Mouse (Mus musculus) adrenal gland, postnatal 0 days (tissue): Measurements from ENCODE around the gene Slc48a1. TPM values are rescaled to one million over a fixed set of nuclear protein-coding genes. Genes with fewer than 3 reads are reported as not detected.

Experiments
- polyA plus RNA-seq: library from polyadenylated mRNA; unstranded; fragments of >200 nt; fragmentation: Nextera tagmentation; extraction: Ambion mirVana; gene quantifications from 2 replicates; pipeline ENCODE4 v1.2.1, GENCODE M21; 2015

The Slc48a1 gene
- polyA plus RNA-seq = 60.3 and 86.9 TPM in 2 replicates

GRCm38 (mm10) chr15:97778311-97779098 is at the start of gene Slc48a1:
TSS of gene Slc48a1 (plus strand) at chr15:97778520.

DNA sequence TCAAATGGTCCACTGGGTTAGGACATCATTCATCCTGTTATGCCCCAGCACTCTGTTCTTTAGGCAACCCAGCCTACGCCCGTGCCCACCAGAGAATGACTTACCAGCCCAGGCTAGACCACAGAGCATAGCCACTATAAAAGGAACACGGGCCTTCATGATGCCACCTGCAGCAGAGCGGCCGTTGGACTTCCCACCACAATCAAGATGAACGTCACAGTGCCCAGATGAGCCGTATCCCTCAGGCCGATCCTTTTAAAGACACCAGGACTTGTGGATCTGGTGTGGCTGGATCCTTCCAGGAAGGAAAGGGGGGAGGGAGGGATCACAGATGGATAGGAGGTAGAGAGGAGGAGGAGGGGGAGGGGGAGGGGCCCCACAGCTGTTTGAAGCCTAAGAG is 47.2 kb upstream of the Slc48a1 start, which contains the start of gene Endou:
TSS of gene Endou (minus strand) at position 229 of the 400 bp plus-strand sequence.

DNA sequence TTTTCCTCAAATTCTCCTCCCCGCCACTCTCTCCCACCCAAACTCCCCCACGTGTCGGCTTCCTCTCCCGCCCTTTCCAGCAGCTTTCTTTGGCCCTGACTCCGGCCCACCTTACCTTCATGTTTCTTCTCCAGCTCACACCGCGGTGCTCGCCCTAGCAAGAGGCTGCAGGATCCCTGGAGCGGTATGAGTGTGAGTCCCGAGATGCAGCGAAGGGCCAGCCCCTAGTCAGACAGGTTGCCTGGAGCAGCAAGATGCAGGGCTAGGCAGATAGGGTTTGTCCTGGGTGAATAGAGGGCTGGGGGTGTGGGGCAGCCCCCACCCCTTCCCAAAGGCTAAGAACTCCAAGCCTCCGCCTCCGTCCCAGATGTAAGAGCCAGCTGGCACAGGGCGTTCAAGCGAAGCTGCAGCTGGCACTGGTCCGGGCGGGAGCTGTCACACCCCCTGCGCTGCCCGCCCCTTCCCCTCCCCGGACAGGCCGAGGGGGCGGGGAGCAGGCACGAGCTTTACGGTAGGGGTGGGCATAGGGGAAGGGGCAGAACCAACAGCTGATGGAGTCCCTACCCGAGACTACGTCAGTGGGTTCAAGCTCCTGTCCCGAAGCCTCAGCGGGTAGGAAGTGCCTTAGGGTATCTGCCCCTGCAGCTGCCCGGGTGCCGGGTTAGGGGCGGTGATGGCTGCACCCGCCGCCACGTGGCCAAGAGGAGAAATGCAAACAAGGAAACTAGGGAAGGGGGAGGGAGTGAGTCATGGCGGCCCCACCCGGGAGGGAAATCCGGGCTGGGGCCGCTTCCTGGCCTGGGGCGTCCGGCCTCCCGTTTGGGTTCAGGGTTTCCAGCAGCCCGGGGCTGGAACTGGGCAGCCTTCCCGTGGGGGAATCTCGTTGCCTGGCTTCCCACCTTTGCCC is 10.8 kb upstream of the Slc48a1 start, which contains the start of gene Rapgef3:
TSS of gene Rapgef3 (minus strand) at position 693 of the 907 bp plus-strand sequence.

Other genes starting within 250 kb of the Slc48a1 start
- gene Rpap3, start 72.7 kb upstream of the Slc48a1 start, polyA plus RNA-seq = 21.0 and 23.8 TPM in 2 replicates
- 1.4 and 1.6 TPM in 2 replicates for gene Endou, start 47.2 kb upstream of the Slc48a1 start, polyA plus RNA-seq
- gene Rapgef3, start 10.5 kb upstream of the Slc48a1 start, polyA plus RNA-seq = 6.1 and 8.0 TPM in 2 replicates
- 21.4 and 30.4 TPM in 2 replicates for gene Hdac7, start 66.0 kb downstream of the Slc48a1 start, polyA plus RNA-seq
- 0.24 and 1.6 TPM in 2 replicates for gene Vdr, start 132.1 kb downstream of the Slc48a1 start, polyA plus RNA-seq
- 69.5 and 101 TPM in 2 replicates for gene Tmem106c, start 185.7 kb downstream of the Slc48a1 start, polyA plus RNA-seq
- gene Col2a1, start 226.2 kb downstream of the Slc48a1 start, polyA plus RNA-seq = 0.41 and 2.5 TPM in 2 replicates